Mouse (Mus musculus) CH12.LX (cell line): ENCODE measurements around the gene C8a. TPM values are rescaled to one million over a fixed set of nuclear protein-coding genes. Genes with fewer than 3 reads are reported as not detected.

Experiments
- DNase-seq: peaks from one replicate; pipeline ENCODE4 v3.0.0-alpha.2; 2013; ENCODE audit errors: extremely low read depth
- H3K27ac ChIP-seq: 2 replicates; pipeline ENCODE4 v1.5.1; 2012; ENCODE audit warnings: low read depth, mild to moderate bottlenecking, control low read depth, moderate library complexity; ENCODE audit not compliant: insufficient read depth
- H3K27me3 ChIP-seq: replicated peaks from 2 replicates; pipeline ENCODE3; 2012; ENCODE audit warnings: inconsistent platforms
- H3K36me3 ChIP-seq, 2 experiments: replicated peaks in 1 of 2; 2 replicates each; pipeline versions ENCODE3 to v1.6.1; 2012; ENCODE audit warnings: inconsistent platforms in 1 of 2, low read length in 1 of 2, mild to moderate bottlenecking in 1 of 2, mixed read lengths in 1 of 2, moderate library complexity in 1 of 2; ENCODE audit not compliant: control insufficient read depth in 1 of 2, insufficient read depth in 1 of 2
- H3K4me1 ChIP-seq, 2 experiments: 2 replicates each; pipeline ENCODE4 v1.6.1; 2012; ENCODE audit warnings: inconsistent platforms in 1 of 2, moderate library complexity in 1 of 2; ENCODE audit not compliant: insufficient read depth in 2 of 2, control insufficient read depth in 1 of 2
- H3K4me2 ChIP-seq: 2 replicates; pipeline ENCODE4 v1.6.1; 2012; ENCODE audit warnings: low read depth, mild to moderate bottlenecking, control low read depth; ENCODE audit not compliant: poor library complexity, insufficient read depth, severe bottlenecking
- H3K4me3 ChIP-seq, 3 experiments: fragments of 150-350 bp in 1 of 3; sonication (generic) in 1 of 3; replicated peaks in 1 of 3; 2 replicates each; pipeline versions ENCODE3 to v1.5.1; 2011 to 2012; ENCODE audit warnings: low read depth in 2 of 3, low read length in 2 of 3, mild to moderate bottlenecking in 2 of 3, moderate library complexity in 2 of 3, control low read depth in 1 of 3, improper control_type of control experiment in 1 of 3, inconsistent platforms in 1 of 3, mixed read lengths in 1 of 3; ENCODE audit not compliant: poor library complexity in 1 of 3
- H3K79me2 ChIP-seq: replicated peaks from 2 replicates; pipeline ENCODE4 v1.6.1; 2012; ENCODE audit warnings: mild to moderate bottlenecking, moderate library complexity; ENCODE audit not compliant: control insufficient read depth, poor library complexity, insufficient read depth, severe bottlenecking; ENCODE audit errors: extremely low read depth
- H3K9ac ChIP-seq: 2 replicates; pipeline ENCODE4 v1.6.1; 2012; ENCODE audit warnings: low read depth, mild to moderate bottlenecking, control low read depth, moderate library complexity; ENCODE audit not compliant: insufficient read depth
- H3K9me3 ChIP-seq: replicated peaks from 2 replicates; pipeline ENCODE3; 2012; ENCODE audit warnings: low read length, inconsistent platforms, mixed read lengths
- BHLHE40 ChIP-seq: IDR thresholded peaks from 2 replicates; pipeline ENCODE4 v1.6.1; 2011; ENCODE audit warnings: mild to moderate bottlenecking, low read depth, low read length, improper control_type of control experiment
- CHD2 ChIP-seq: IDR thresholded peaks from 2 replicates; pipeline ENCODE4 v1.6.1; 2011; ENCODE audit warnings: low read length, improper control_type of control experiment
- CTCF ChIP-seq, 2 experiments: IDR thresholded peaks in 1 of 2; conservative IDR thresholded peaks in 1 of 2; 2 replicates each; pipeline ENCODE4 v1.5.1; 2011 to 2012; ENCODE audit warnings: low read depth in 2 of 2, low read length in 2 of 2, improper control_type of control experiment in 1 of 2, inconsistent platforms in 1 of 2, mild to moderate bottlenecking in 1 of 2, moderate library complexity in 1 of 2
- E2F4 ChIP-seq: IDR thresholded peaks from 2 replicates; pipeline ENCODE4 v1.6.1; 2011; ENCODE audit warnings: low read depth, low read length, improper control_type of control experiment; ENCODE audit not compliant: insufficient replicate concordance
- ELF1 ChIP-seq: IDR thresholded peaks from 2 replicates; pipeline ENCODE4 v1.6.1; 2014; ENCODE audit warnings: low read depth, mild to moderate bottlenecking, inconsistent platforms, low read length, improper control_type of control experiment
- GABPA ChIP-seq: IDR thresholded peaks from 2 replicates; pipeline ENCODE4 v1.6.1; 2012; ENCODE audit warnings: low read depth, low read length, improper control_type of control experiment, inconsistent platforms; ENCODE audit not compliant: insufficient replicate concordance
- HCFC1 ChIP-seq: IDR thresholded peaks from 2 replicates; pipeline ENCODE4 v1.6.1; 2012; ENCODE audit warnings: low read depth, mild to moderate bottlenecking, inconsistent platforms, low read length, improper control_type of control experiment
- IRF4 ChIP-seq: IDR thresholded peaks from 2 replicates; pipeline ENCODE4 v1.6.1; 2014; ENCODE audit warnings: low read depth, mild to moderate bottlenecking, inconsistent platforms, low read length, improper control_type of control experiment
- MAFK ChIP-seq: IDR thresholded peaks from 2 replicates; pipeline ENCODE4 v1.6.1; 2011; ENCODE audit warnings: low read length, improper control_type of control experiment; ENCODE audit not compliant: insufficient replicate concordance
- MAX ChIP-seq: IDR thresholded peaks from 2 replicates; pipeline ENCODE4 v1.6.1; 2011; ENCODE audit warnings: low read length, improper control_type of control experiment
- MAZ ChIP-seq: IDR thresholded peaks from 2 replicates; pipeline ENCODE4 v1.6.1; 2012; ENCODE audit warnings: low read depth, mild to moderate bottlenecking, inconsistent platforms, low read length, improper control_type of control experiment, moderate library complexity
- MEF2A ChIP-seq: IDR thresholded peaks from 2 replicates; pipeline ENCODE4 v1.6.1; 2014; ENCODE audit warnings: low read depth, mild to moderate bottlenecking, inconsistent platforms, low read length, improper control_type of control experiment, borderline replicate concordance
- MXI1 ChIP-seq: IDR thresholded peaks from 2 replicates; pipeline ENCODE4 v1.6.1; 2011; ENCODE audit warnings: mild to moderate bottlenecking, low read depth, low read length, improper control_type of control experiment
- NELFE ChIP-seq: IDR thresholded peaks from 2 replicates; pipeline ENCODE4 v1.6.1; 2011; ENCODE audit warnings: low read depth, low read length, improper control_type of control experiment
- PAX5 ChIP-seq: IDR thresholded peaks from 2 replicates; pipeline ENCODE4 v1.6.1; 2012; ENCODE audit warnings: low read length, inconsistent platforms, mixed read lengths
- POLR2A ChIP-seq: IDR thresholded peaks from 2 replicates; pipeline ENCODE4 v1.6.1; 2011; ENCODE audit warnings: low read depth, mild to moderate bottlenecking, improper control_type of control experiment, low read length
- POLR2AphosphoS2 ChIP-seq: IDR thresholded peaks from 2 replicates; pipeline ENCODE4 v1.6.1; 2011; ENCODE audit warnings: low read depth, low read length, improper control_type of control experiment
- RAD21 ChIP-seq: IDR thresholded peaks from 2 replicates; pipeline ENCODE4 v1.6.1; 2011; ENCODE audit warnings: low read depth, mild to moderate bottlenecking, low read length, improper control_type of control experiment, moderate library complexity
- RCOR1 ChIP-seq: conservative IDR thresholded peaks from 2 replicates; pipeline ENCODE4 v1.6.1; 2012; ENCODE audit warnings: low read depth, mild to moderate bottlenecking, inconsistent platforms, low read length, improper control_type of control experiment
- SIN3A ChIP-seq: IDR thresholded peaks from 2 replicates; pipeline ENCODE4 v1.6.1; 2012; ENCODE audit warnings: low read length, improper control_type of control experiment, inconsistent platforms
- SMC3 ChIP-seq: IDR thresholded peaks from 2 replicates; pipeline ENCODE4 v1.6.1; 2011; ENCODE audit warnings: low read depth, low read length, improper control_type of control experiment
- TBP ChIP-seq: conservative IDR thresholded peaks from 2 replicates; pipeline ENCODE4 v1.6.1; 2011; ENCODE audit warnings: low read depth, low read length, improper control_type of control experiment
- UBTF ChIP-seq: IDR thresholded peaks from 2 replicates; pipeline ENCODE4 v1.6.1; 2012; ENCODE audit warnings: low read depth, mild to moderate bottlenecking, inconsistent platforms, low read length, improper control_type of control experiment, moderate library complexity
- USF1 ChIP-seq: IDR thresholded peaks from 2 replicates; pipeline ENCODE4 v1.6.1; 2014; ENCODE audit warnings: low read depth, mild to moderate bottlenecking, inconsistent platforms, low read length, improper control_type of control experiment
- ZKSCAN1 ChIP-seq: IDR thresholded peaks from 2 replicates; pipeline ENCODE4 v1.6.1; 2012; ENCODE audit warnings: low read depth, inconsistent platforms, low read length, improper control_type of control experiment, borderline replicate concordance
- ZMIZ1 ChIP-seq: IDR thresholded peaks from 2 replicates; pipeline ENCODE4 v1.6.1; 2012; ENCODE audit warnings: low read depth, mild to moderate bottlenecking, inconsistent platforms, low read length, improper control_type of control experiment
- dilution Hi-C: fragments of 300-500 bp; cut with MboI; formaldehyde crosslinking; loops from 2 replicates; pipeline ENCODE4 v1.14.3; 2020; ENCODE audit warnings: low sequenced_read_pairs; ENCODE audit not compliant: extremely low pct_unique_long_range_greater_than_20kb, extremely low pct_ligation_motif_present
- in situ Hi-C: fragments of 300-500 bp; cut with MboI; formaldehyde crosslinking; loops from 3 replicates; pipeline ENCODE4 v1.14.3; 2019; ENCODE audit warnings: low sequenced_read_pairs, low pct_ligation_motif_present, low pct_unique_long_range_greater_than_20kb, mixed read lengths
- polyA plus RNA-seq: library from polyadenylated mRNA; unstranded; fragments of >175 nt; gene quantifications from 2 replicates; pipeline ENCODE4 v1.2.1, GENCODE M21; 2012; ENCODE audit warnings: low read depth; ENCODE audit not compliant: insufficient read length
- total RNA-seq, 2 experiments: library from RNA; depleted of rRNA; stranded (reverse); fragments of 300-350 nt in 1 of 2; fragments of >200 nt in 1 of 2; gene quantifications; 2 replicates each; pipeline ENCODE4 v1.2.3; 2012 to 2014

Gene C8a
- 0.08 and 0.21 TPM in 2 replicates for total RNA-seq (2012; rRNA removed)
- total RNA-seq (2014; rRNA removed), result 0.40 and 0.43 TPM in 2 replicates
- polyA plus RNA-seq, result 0.70 and 0.76 TPM in 2 replicates

DNA sequence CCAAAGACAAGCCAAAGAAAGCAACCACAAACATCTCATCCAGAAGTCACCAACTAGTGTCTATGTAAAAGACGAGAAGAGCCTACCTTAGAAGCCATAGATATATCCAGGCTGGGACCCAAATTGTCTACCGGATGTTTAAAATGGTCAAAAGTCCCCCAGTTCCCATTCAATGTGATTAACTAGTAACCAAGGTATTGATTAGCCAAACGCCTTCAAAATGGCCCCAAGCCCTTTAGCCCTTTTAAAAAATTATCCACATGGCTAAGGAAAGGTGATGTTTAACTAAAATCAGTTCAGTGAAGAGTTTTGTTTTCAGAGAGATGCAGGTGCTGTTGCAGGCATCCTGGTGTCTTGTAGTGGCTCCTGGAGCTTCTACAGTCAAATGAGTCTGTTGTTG lies at the start of gene C8a:
Gene C8a (minus strand): TSS at position 76 of the 400 bp plus-strand sequence.
- H3K27ac ChIP-seq, result no peak within 1 kb of the TSS
- H3K27me3 ChIP-seq, result no peaks in the 10 kb centered on the region
- dilution Hi-C loops, result no loop called here
- H3K4me1 ChIP-seq, result no peaks in the 10 kb centered on the region
- no peak within 1 kb of the TSS for H3K4me2 ChIP-seq
- TF ChIP-seq IRF4, result no peak
- TF ChIP-seq CTCF (conservative IDR thresholded peaks at IDR 0.05 in 1 of 2, IDR thresholded peaks at IDR 0.05 in 1 of 2; ENCODE audit: low read depth in 2 of 2, low read length in 2 of 2), result no peak
- no peak for TF ChIP-seq PAX5
- no peak for TF ChIP-seq CHD2
- no peak for TF ChIP-seq NELFE
- no peak for TF ChIP-seq ZMIZ1
- TF ChIP-seq UBTF, result no peak
- no peak for TF ChIP-seq SIN3A
- TF ChIP-seq GABPA, result no peak
- TF ChIP-seq BHLHE40, result no peak
- no peak for TF ChIP-seq POLR2A
- no peak for TF ChIP-seq MAX
- TF ChIP-seq HCFC1, result no peak
- TF ChIP-seq ZKSCAN1, result no peak
- TF ChIP-seq USF1, result no peak
- no peak for TF ChIP-seq MAFK
- TF ChIP-seq POLR2AphosphoS2, result no peak
- H3K9ac ChIP-seq, result no peak within 1 kb of the TSS
- no peaks in the 10 kb centered on the region for H3K79me2 ChIP-seq
- no peak for DNase-seq
- H3K4me3 ChIP-seq, result no peak within 1 kb of the TSS
- in situ Hi-C loops, result no loop called here
- no peaks in the 10 kb centered on the region for H3K36me3 ChIP-seq
- H3K9me3 ChIP-seq, result peaks cover 11% of the 10 kb centered on the region

DNA sequence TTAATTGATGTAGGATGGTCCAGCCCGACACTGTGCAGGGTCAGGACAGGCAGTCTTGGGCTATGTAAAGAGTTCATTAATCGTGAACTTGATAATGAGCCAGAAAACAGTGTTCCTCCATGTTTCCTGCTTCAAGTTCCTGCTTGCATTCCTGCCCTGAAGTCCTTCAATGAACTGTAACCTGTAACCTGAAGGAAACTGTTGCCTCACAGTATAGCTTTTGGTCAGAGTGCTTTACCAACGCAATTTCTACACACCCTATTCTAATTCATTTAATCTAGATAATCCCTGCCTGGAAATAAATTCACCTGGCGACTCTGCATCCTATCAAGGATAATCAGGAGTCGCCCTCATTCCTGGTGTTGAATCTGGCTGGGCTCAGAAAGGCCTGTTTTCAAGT lies 49.2 kb upstream of the C8a start:
- in situ Hi-C loops (no loop called here), dilution Hi-C loops (no loop called here)
- no peaks in the 10 kb centered on the region for H3K79me2 ChIP-seq
- no peak overlapping the region for H3K4me3 ChIP-seq
- no peaks in the 10 kb centered on the region for H3K27me3 ChIP-seq
- no peaks in the 10 kb centered on the region for H3K36me3 ChIP-seq
- no peak for TF ChIP-seq CTCF (conservative IDR thresholded peaks at IDR 0.05 in 1 of 2, IDR thresholded peaks at IDR 0.05 in 1 of 2; ENCODE audit: low read depth in 2 of 2, low read length in 2 of 2)
- TF ChIP-seq ZKSCAN1, result no peak
- TF ChIP-seq RCOR1, result no peak
- no peak for TF ChIP-seq ELF1
- TF ChIP-seq CHD2, result no peak
- no peak for TF ChIP-seq MXI1
- TF ChIP-seq UBTF, result no peak
- no peak for TF ChIP-seq TBP
- TF ChIP-seq POLR2A, result no peak
- TF ChIP-seq PAX5, result no peak
- TF ChIP-seq MAZ, result no peak
- no peak for TF ChIP-seq HCFC1
- TF ChIP-seq IRF4, result no peak
- TF ChIP-seq RAD21, result no peak
- TF ChIP-seq POLR2AphosphoS2, result no peak
- TF ChIP-seq SMC3, result no peak
- no peak for TF ChIP-seq MEF2A
- TF ChIP-seq GABPA, result no peak
- TF ChIP-seq E2F4, result no peak
- H3K9ac ChIP-seq, result no peak overlapping the region
- no peaks in the 10 kb centered on the region for H3K4me1 ChIP-seq
- DNase-seq, result no peak
- H3K9me3 ChIP-seq, result no peaks in the 10 kb centered on the region
- no peak overlapping the region for H3K27ac ChIP-seq
- H3K4me2 ChIP-seq, result no peak overlapping the region
